ENCODE assay signal across 13 mouse cellular contexts in genomic region chr5:54098219-54098618, GRCm38 (mm10).
DNase-seq lines count a peak whose midpoint lies in the region; ATAC-seq and TF ChIP-seq lines count a peak whose summit lies in the region.
"Had no signal": no experiment of that assay in that cellular context is flagged by ENCODE, and none has a peak within 500 bp of the region (broad histone marks: within the 10 kb centered on the region; RNA-seq: fewer than 3 reads in every experiment).

No protein-coding gene starts in this region.

- no peak overlapping the region for H3K4me3 ChIP-seq in lung, postnatal 0 days (ENCODE audit: low read depth, low read length)
- no peak overlapping the region for H3K4me3 ChIP-seq in forebrain, embryonic 16.5 days (replicated peaks; ENCODE audit: low read length)

- H3K36me3 ChIP-seq in lung, postnatal 0 days (ENCODE audit: insufficient read depth, low read length): no peaks in the 10 kb centered on the region
- H3K36me3 ChIP-seq in forebrain, embryonic 16.5 days (ENCODE audit: control insufficient read depth, insufficient read depth): no peaks in the 10 kb centered on the region

- no peak for TF ChIP-seq EP300 in lung, postnatal 0 days (IDR thresholded peaks at IDR 0.05)

- ATAC-seq in frontal cortex, adult (ENCODE audit: low TSS enrichment): peak; percentile 71
- no peak for ATAC-seq in lung, postnatal 0 days
- no peak for ATAC-seq in forebrain, embryonic 16.5 days
- ATAC-seq: forebrain, postnatal 0 days had no signal

- TF ChIP-seq CTCF in lung, postnatal 0 days (IDR thresholded peaks at IDR 0.05): no peak

- DNase-seq in frontal cortex, postnatal 14 days (ENCODE audit: low spot score in 2 of 2): no peak
- DNase-seq in lung, postnatal 25 days (ENCODE audit: low spot score): peak; percentile 29
- no peak for DNase-seq in lung, postnatal 0 days (ENCODE audit: low spot score)
- DNase-seq in lung, postnatal 36 days: peak; percentile 56
- peak; percentile 53 for DNase-seq in thymus, postnatal 14 days
- no peak for DNase-seq in Muller cell, postnatal 12 days (ENCODE audit: inconsistent ontology term)
- DNase-seq: embryo, embryonic 11 days; forebrain, postnatal 0 days; heart, postnatal 14 days; kidney, postnatal 4 days; spleen, adult 18-20 months had no signal

- no peak overlapping the region for H3K27ac ChIP-seq in lung, postnatal 0 days (ENCODE audit: low read length)
- H3K27ac ChIP-seq in forebrain, embryonic 16.5 days (ENCODE audit: low read length): no peak overlapping the region

- no peaks in the 10 kb centered on the region for H3K9me3 ChIP-seq in lung, postnatal 0 days (ENCODE audit: low read length)
- H3K9me3 ChIP-seq in forebrain, embryonic 16.5 days (ENCODE audit: control insufficient read depth, low read length): no peaks in the 10 kb centered on the region

- H3K9ac ChIP-seq in lung, postnatal 0 days (replicated peaks; ENCODE audit: low read depth): no peak overlapping the region
- no peak overlapping the region for H3K9ac ChIP-seq in forebrain, embryonic 16.5 days (replicated peaks; ENCODE audit: low read depth, low read length)
- H3K9ac ChIP-seq: forebrain, postnatal 0 days had no signal

- H3K4me2 ChIP-seq in lung, postnatal 0 days (replicated peaks; ENCODE audit: low read depth, low read length): no peak overlapping the region
- no peak overlapping the region for H3K4me2 ChIP-seq in forebrain, embryonic 16.5 days (ENCODE audit: low read length)

- 60% methylated on average over 6 of the region's 6 CpGs for WGBS in lung, postnatal 0 days
- 72% methylated on average over 6 of the region's 6 CpGs for WGBS in forebrain, embryonic 16.5 days

- H3K27me3 ChIP-seq in lung, postnatal 0 days (replicated peaks; ENCODE audit: insufficient read depth, low read length): no peaks in the 10 kb centered on the region
- no peaks in the 10 kb centered on the region for H3K27me3 ChIP-seq in forebrain, embryonic 16.5 days (replicated peaks; ENCODE audit: control insufficient read depth, insufficient read depth, low read length)

- no peaks in the 10 kb centered on the region; the same call in 1 of the 2 replicates for H3K4me1 ChIP-seq in lung, postnatal 0 days (ENCODE audit: insufficient read depth, low read depth, low read length)
- H3K4me1 ChIP-seq in forebrain, embryonic 16.5 days (replicated peaks; ENCODE audit: control insufficient read depth, insufficient read depth, low read length): peaks cover 17% of the 10 kb centered on the region

Comparison
In these comparisons a context has a peak if more than half of its experiments do, and no peak if none do; other contexts are left out.
1. DNase-seq: peak in lung, postnatal 25 days (single experiment), lung, postnatal 36 days (single experiment) and thymus, postnatal 14 days (single experiment); none in frontal cortex, postnatal 14 days (0 of 2), lung, postnatal 0 days (single experiment) and Muller cell, postnatal 12 days (single experiment).